Mouse (Mus musculus): ENCODE measurements at regions not wholly inside any gene's neighbourhood (a gene's known extent, or its start where the extent isn't known, plus 50 kb on each side); places are given as distances from the start of the nearest gene placed in this dataset.

DNA sequence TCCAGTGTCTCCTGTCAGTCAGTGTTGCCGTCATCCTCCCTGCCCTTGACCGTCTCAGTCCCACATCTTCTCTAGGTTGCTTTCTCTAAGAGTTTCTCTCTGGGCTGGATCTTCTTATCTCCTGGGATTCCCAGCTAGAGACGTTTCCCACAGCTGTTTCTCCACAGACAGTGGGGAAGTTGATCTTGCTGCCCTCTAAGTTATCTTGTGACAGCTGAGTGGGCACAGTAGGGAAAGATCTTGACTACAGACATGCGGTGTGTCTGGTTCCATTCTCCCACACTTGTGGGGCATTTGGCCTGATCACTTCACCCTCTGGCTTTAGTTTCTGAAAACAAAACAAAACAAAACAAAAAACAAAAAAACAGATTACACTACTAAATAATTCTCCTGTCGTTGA lies 165.2 kb upstream of the Tyw5 start:
- in situ Hi-C loops (cut with MboI; ENCODE audit: low pct_ligation_motif_present, low pct_unique_long_range_greater_than_20kb, low sequenced_read_pairs) (no loop called here), dilution Hi-C loops (cut with MboI; ENCODE audit: extremely low pct_ligation_motif_present, extremely low pct_unique_long_range_greater_than_20kb, low sequenced_read_pairs) (no loop called here)
- Histone ChIP-seq H3K9ac (ENCODE audit: insufficient read depth, low read depth) (no peak overlapping the region), H3K9me3 (replicated peaks; ENCODE audit: low read length) (peaks cover 6% of the 10 kb centered on the region), H3K4me1 (ENCODE audit: control insufficient read depth in 1 of 2, insufficient read depth in 2 of 2) (peaks cover 0 to 16% of the 10 kb centered on the region in 2 experiments; a peak in 2 of 4 replicates), H3K4me2 (ENCODE audit: insufficient read depth, low read depth, poor library complexity, severe bottlenecking) (no peak overlapping the region), H3K27ac (ENCODE audit: insufficient read depth, low read depth) (no peak overlapping the region), H3K27me3 (replicated peaks) (no peaks in the 10 kb centered on the region), H3K36me3 (replicated peaks in 1 of 2; ENCODE audit: control insufficient read depth in 1 of 2, insufficient read depth in 1 of 2, low read length in 1 of 2) (no peaks in the 10 kb centered on the region), H3K79me2 (replicated peaks; ENCODE audit: control insufficient read depth, extremely low read depth, insufficient read depth, poor library complexity, severe bottlenecking) (no peaks in the 10 kb centered on the region), H3K4me3 (replicated peaks in 1 of 3; ENCODE audit: low read depth in 2 of 3, low read length in 2 of 3, poor library complexity in 1 of 3) (no peak overlapping the region)
- TF ChIP-seq CTCF (conservative IDR thresholded peaks at IDR 0.05 in 1 of 2, IDR thresholded peaks at IDR 0.05 in 1 of 2; ENCODE audit: low read depth in 2 of 2, low read length in 2 of 2) (no peak), TBP (conservative IDR thresholded peaks at IDR 0.05; ENCODE audit: low read depth, low read length) (no peak), JUND (conservative IDR thresholded peaks at IDR 0.05; ENCODE audit: low read depth, low read length) (no peak), ZC3H11A (IDR thresholded peaks at IDR 0.05; ENCODE audit: low read depth, low read length) (no peak), NELFE (IDR thresholded peaks at IDR 0.05; ENCODE audit: low read depth, low read length) (no peak), NRF1 (IDR thresholded peaks at IDR 0.05; ENCODE audit: low read depth, low read length) (no peak), JUN (IDR thresholded peaks at IDR 0.05; ENCODE audit: insufficient read depth, low read depth, low read length) (no peak)
- no peak for DNase-seq (ENCODE audit: extremely low read depth)

DNA sequence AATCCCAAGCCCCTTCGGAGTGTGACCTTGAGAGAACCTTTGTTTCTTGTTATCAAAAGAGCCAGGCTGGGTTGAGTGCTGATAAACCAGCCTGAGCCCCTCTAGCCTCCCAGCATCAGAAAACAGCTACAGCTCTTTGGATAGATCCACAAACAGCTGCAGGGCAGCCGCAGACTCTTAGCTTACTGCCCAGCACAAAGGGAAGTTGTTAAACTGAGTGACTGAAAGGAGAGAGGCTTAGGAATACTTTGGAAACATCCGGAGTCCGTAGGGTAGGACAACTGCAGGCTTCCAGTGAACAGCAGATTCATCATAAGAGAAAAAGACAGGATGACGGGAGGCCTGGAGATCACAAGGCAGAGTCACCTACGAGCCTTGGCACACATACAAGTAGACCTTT lies 166.9 kb upstream of the Tyw5 start:
- in situ Hi-C loops (cut with MboI; ENCODE audit: low pct_ligation_motif_present, low pct_unique_long_range_greater_than_20kb, low sequenced_read_pairs) (no loop called here), dilution Hi-C loops (cut with MboI; ENCODE audit: extremely low pct_ligation_motif_present, extremely low pct_unique_long_range_greater_than_20kb, low sequenced_read_pairs) (no loop called here)

DNA sequence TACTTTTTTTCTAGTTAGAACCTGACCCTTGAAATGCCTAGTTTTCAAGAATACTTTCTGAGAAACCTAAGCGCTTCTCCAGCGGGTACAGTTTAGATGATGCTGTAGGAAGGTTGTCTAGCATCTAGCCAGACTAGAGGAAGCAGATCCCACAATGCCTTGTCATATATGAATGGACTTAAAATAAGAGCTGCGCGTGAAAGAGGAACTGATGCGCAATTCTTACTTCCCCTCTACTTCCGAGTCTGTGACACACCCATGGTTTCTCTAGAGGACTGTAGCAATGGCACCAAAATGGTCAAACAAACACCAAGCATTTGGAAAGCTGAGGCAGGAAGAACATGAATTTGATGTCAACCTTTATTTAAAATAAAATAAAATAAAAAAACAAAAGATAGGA lies 167.6 kb upstream of the Tyw5 start:
- in situ Hi-C loops (cut with MboI; ENCODE audit: low pct_ligation_motif_present, low pct_unique_long_range_greater_than_20kb, low sequenced_read_pairs) = no loop called here
- DNase-seq (ENCODE audit: extremely low read depth) = peak; percentile 51
- peak overlapping the region; percentile 31; the same call in 1 of the 2 replicates for H3K4me2 ChIP-seq (ENCODE audit: insufficient read depth, low read depth, poor library complexity, severe bottlenecking)

More for the DNA sequence above, 166.9 kb upstream of the Tyw5 start:
- no peak overlapping the region for H3K9ac ChIP-seq (ENCODE audit: insufficient read depth, low read depth)
- H3K36me3 ChIP-seq (replicated peaks in 1 of 2; ENCODE audit: control insufficient read depth in 1 of 2, insufficient read depth in 1 of 2, low read length in 1 of 2) = no peaks in the 10 kb centered on the region
- H3K4me2 ChIP-seq (ENCODE audit: insufficient read depth, low read depth, poor library complexity, severe bottlenecking) = no peak overlapping the region
- DNase-seq (ENCODE audit: extremely low read depth) = no peak
- no peaks in the 10 kb centered on the region for H3K27me3 ChIP-seq (replicated peaks)
- peaks cover 0 to 16% of the 10 kb centered on the region in 2 experiments; a peak in 2 of 4 replicates for H3K4me1 ChIP-seq (ENCODE audit: control insufficient read depth in 1 of 2, insufficient read depth in 2 of 2)
- no peaks in the 10 kb centered on the region for H3K79me2 ChIP-seq (replicated peaks; ENCODE audit: control insufficient read depth, extremely low read depth, insufficient read depth, poor library complexity, severe bottlenecking)
- TF ChIP-seq TBP (conservative IDR thresholded peaks at IDR 0.05; ENCODE audit: low read depth, low read length) = no peak
- no peak for TF ChIP-seq ZC3H11A (IDR thresholded peaks at IDR 0.05; ENCODE audit: low read depth, low read length)
- TF ChIP-seq PAX5 (IDR thresholded peaks at IDR 0.05; ENCODE audit: low read length) = no peak
- no peak for TF ChIP-seq ETS1 (conservative IDR thresholded peaks at IDR 0.05; ENCODE audit: low read depth, low read length)
- TF ChIP-seq ZMIZ1 (IDR thresholded peaks at IDR 0.05; ENCODE audit: low read depth, low read length) = no peak
- no peak for TF ChIP-seq RCOR1 (conservative IDR thresholded peaks at IDR 0.05; ENCODE audit: low read depth, low read length)
- H3K9me3 ChIP-seq (replicated peaks; ENCODE audit: low read length) = peaks cover under 1% of the 10 kb centered on the region
- no peak overlapping the region for H3K27ac ChIP-seq (ENCODE audit: insufficient read depth, low read depth)
- H3K4me3 ChIP-seq (replicated peaks in 1 of 3; ENCODE audit: low read depth in 2 of 3, low read length in 2 of 3, poor library complexity in 1 of 3) = no peak overlapping the region

More for the DNA sequence above, 167.6 kb upstream of the Tyw5 start:
- dilution Hi-C loops (cut with MboI; ENCODE audit: extremely low pct_ligation_motif_present, extremely low pct_unique_long_range_greater_than_20kb, low sequenced_read_pairs) = no loop called here
- H3K79me2 ChIP-seq (replicated peaks; ENCODE audit: control insufficient read depth, extremely low read depth, insufficient read depth, poor library complexity, severe bottlenecking) = no peaks in the 10 kb centered on the region
- no peak overlapping the region for H3K27ac ChIP-seq (ENCODE audit: insufficient read depth, low read depth)
- H3K4me3 ChIP-seq (replicated peaks in 1 of 3; ENCODE audit: low read depth in 2 of 3, low read length in 2 of 3, poor library complexity in 1 of 3) = no peak overlapping the region
- TF ChIP-seq POLR2A (IDR thresholded peaks at IDR 0.05; ENCODE audit: low read depth, low read length) (no peak), IRF4 (IDR thresholded peaks at IDR 0.05; ENCODE audit: low read depth, low read length) (peak; percentile 75), POLR2AphosphoS2 (IDR thresholded peaks at IDR 0.05; ENCODE audit: low read depth, low read length) (no peak), CTCF (conservative IDR thresholded peaks at IDR 0.05 in 1 of 2, IDR thresholded peaks at IDR 0.05 in 1 of 2; ENCODE audit: low read depth in 2 of 2, low read length in 2 of 2) (no peak), NELFE (IDR thresholded peaks at IDR 0.05; ENCODE audit: low read depth, low read length) (no peak; the same call in 1 of the 2 replicates), MYC (IDR thresholded peaks at IDR 0.05; ENCODE audit: low read depth, low read length) (0 out of 2 replicates have a peak, but pooled peaks have one; percentile 22), NRF1 (IDR thresholded peaks at IDR 0.05; ENCODE audit: low read depth, low read length) (no peak), USF2 (conservative IDR thresholded peaks at IDR 0.05; ENCODE audit: low read depth, low read length) (no peak), EP300 (IDR thresholded peaks at IDR 0.05; ENCODE audit: low read length) (peak; percentile 72), ZKSCAN1 (IDR thresholded peaks at IDR 0.05; ENCODE audit: borderline replicate concordance, low read depth, low read length) (no peak), ELF1 (IDR thresholded peaks at IDR 0.05; ENCODE audit: low read depth, low read length) (peak; percentile 46; the same call in 1 of the 2 replicates), CHD2 (IDR thresholded peaks at IDR 0.05; ENCODE audit: low read length) (no peak), JUND (conservative IDR thresholded peaks at IDR 0.05; ENCODE audit: low read depth, low read length) (no peak), RCOR1 (conservative IDR thresholded peaks at IDR 0.05; ENCODE audit: low read depth, low read length) (no peak; the same call in 1 of the 2 replicates), ZMIZ1 (IDR thresholded peaks at IDR 0.05; ENCODE audit: low read depth, low read length) (no peak)
- no peak overlapping the region for H3K9ac ChIP-seq (ENCODE audit: insufficient read depth, low read depth)
- peaks cover 0 to 16% of the 10 kb centered on the region in 2 experiments; a peak in 2 of 4 replicates for H3K4me1 ChIP-seq (ENCODE audit: control insufficient read depth in 1 of 2, insufficient read depth in 2 of 2)
- no peaks in the 10 kb centered on the region for H3K27me3 ChIP-seq (replicated peaks)
- no peaks in the 10 kb centered on the region for H3K36me3 ChIP-seq (replicated peaks in 1 of 2; ENCODE audit: control insufficient read depth in 1 of 2, insufficient read depth in 1 of 2, low read length in 1 of 2)
- H3K9me3 ChIP-seq (replicated peaks; ENCODE audit: low read length) = no peaks in the 10 kb centered on the region

Data from CH12.LX (cell line).